Mouse (Mus musculus) C2C12 (cell line): ENCODE results near the gene Ubl7. TPM values are rescaled to one million over a fixed set of nuclear protein-coding genes. Genes with fewer than 3 reads are reported as not detected.

Experiments
- H3K27me3 ChIP-seq: one replicate; pipeline ENCODE4 v1.6.1; 2011; ENCODE audit not compliant: control insufficient read depth, insufficient read depth, insufficient read length
- H3K36me3 ChIP-seq: one replicate; pipeline ENCODE4 v1.6.1; 2011; ENCODE audit not compliant: control insufficient read depth, insufficient read depth
- H3K4me3 ChIP-seq: one replicate; pipeline ENCODE4 v1.5.1; 2011; ENCODE audit warnings: mild to moderate bottlenecking, control low read depth; ENCODE audit not compliant: poor library complexity, insufficient read depth, severe bottlenecking
- H3K79me2 ChIP-seq: one replicate; pipeline ENCODE4 v1.6.1; 2011; ENCODE audit not compliant: control insufficient read depth, insufficient read depth
- H3K79me3 ChIP-seq: one replicate; pipeline ENCODE4 v1.6.1; 2011; ENCODE audit warnings: low read depth, control low read depth
- H3ac ChIP-seq: one replicate; pipeline ENCODE3; 2011; ENCODE audit warnings: low read depth; ENCODE audit not compliant: control insufficient read depth, insufficient read length
- CEBPB ChIP-seq: IDR thresholded peaks from one replicate; pipeline ENCODE4 v1.6.1; 2011; ENCODE audit warnings: low read depth, mild to moderate bottlenecking, control low read depth, moderate library complexity
- CTCF ChIP-seq: IDR thresholded peaks from one replicate; pipeline ENCODE4 v1.5.1; 2011; ENCODE audit not compliant: control insufficient read depth, insufficient read depth, insufficient read length
- FOSL1 ChIP-seq: IDR thresholded peaks from one replicate; pipeline ENCODE4 v1.8.0; 2011; ENCODE audit warnings: mild to moderate bottlenecking, low read length; ENCODE audit not compliant: poor library complexity, insufficient read depth, severe bottlenecking
- MAX ChIP-seq: IDR thresholded peaks from one replicate; pipeline ENCODE4 v1.6.1; 2011; ENCODE audit warnings: mild to moderate bottlenecking, control low read depth
- MYOD1 ChIP-seq: IDR thresholded peaks from one replicate; pipeline ENCODE4 v1.6.1; 2011; ENCODE audit warnings: low read depth; ENCODE audit not compliant: control insufficient read depth, insufficient read length
- MYOG ChIP-seq: IDR thresholded peaks from one replicate; pipeline ENCODE4 v1.6.1; 2011; ENCODE audit not compliant: control insufficient read depth, insufficient read length; ENCODE audit errors: extremely low read depth
- USF1 ChIP-seq: IDR thresholded peaks from one replicate; pipeline ENCODE4 v1.6.1; 2011; ENCODE audit warnings: low read depth, mild to moderate bottlenecking, control low read depth, moderate library complexity
- polyA plus RNA-seq: library from polyadenylated mRNA; unstranded; fragments of >200 nt; fragmentation: generic; extraction: Trizol; gene quantifications from one replicate; pipeline ENCODE4 v1.2.1, GENCODE M21; 2012; ENCODE audit warnings: missing spikeins

The Ubl7 gene
- polyA plus RNA-seq, 1 experiment: 59.0 TPM

DNA sequence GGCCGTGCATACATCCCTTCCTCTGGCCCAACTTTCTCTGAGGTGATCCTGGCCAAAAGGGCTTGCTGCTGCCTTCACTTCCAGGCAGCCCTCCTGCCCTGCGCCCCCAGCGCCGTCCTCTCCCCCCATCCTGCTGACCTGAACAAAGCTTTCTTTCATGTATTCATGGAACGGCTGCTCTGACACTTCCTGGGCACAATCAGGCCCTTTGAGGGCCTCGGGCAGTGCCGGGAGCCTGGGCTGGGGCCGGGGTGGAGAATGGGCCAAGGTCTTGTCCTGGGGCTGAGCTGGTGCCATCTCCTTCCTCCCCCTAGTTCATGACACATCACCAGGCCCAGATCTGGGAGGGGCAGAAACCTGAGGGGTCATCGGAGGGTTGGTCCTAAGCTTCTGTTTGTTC lies 39.7 kb downstream of the Ubl7 start:
- TF ChIP-seq FOSL1 (no peak), USF1 (no peak), MAX (no peak), MYOG (no peak), CEBPB (no peak), MYOD1 (no peak), CTCF (no peak)
- Histone ChIP-seq H3K79me2 (peaks cover 99% of the 10 kb centered on the region), H3ac (no peak overlapping the region), H3K79me3 (peaks cover 83% of the 10 kb centered on the region), H3K36me3 (peaks cover 7% of the 10 kb centered on the region), H3K4me3 (no peak overlapping the region), H3K27me3 (no peaks in the 10 kb centered on the region)

DNA sequence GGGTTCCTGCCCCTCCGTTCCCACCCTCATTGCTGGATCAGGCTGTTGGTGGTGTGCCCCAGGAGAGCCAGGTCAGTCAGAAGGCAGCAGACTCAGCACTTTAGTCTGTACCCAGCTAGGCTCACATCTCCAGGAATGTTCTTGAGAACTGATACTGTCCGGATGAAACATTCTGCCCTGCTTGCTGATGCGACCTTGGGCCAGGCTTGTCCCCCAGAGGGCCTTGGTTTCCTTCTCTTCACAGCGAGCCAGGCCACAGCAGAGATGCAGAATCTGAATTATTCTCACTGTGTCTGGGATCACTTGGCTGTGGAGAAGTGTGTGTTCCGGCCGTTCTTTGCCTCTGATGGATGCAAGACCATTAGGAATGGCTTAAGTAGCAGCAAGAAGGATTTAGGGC lies 41.2 kb downstream of the Ubl7 start:
- H3K79me3 ChIP-seq: peaks cover 78% of the 10 kb centered on the region
- H3K27me3 ChIP-seq: no peaks in the 10 kb centered on the region
- H3K36me3 ChIP-seq: peaks cover 21% of the 10 kb centered on the region
- TF ChIP-seq MYOD1 (no peak), FOSL1 (no peak), MAX (no peak), USF1 (no peak), CTCF (no peak), CEBPB (no peak), MYOG (no peak)
- no peak overlapping the region for H3K4me3 ChIP-seq
- peaks cover 99% of the 10 kb centered on the region for H3K79me2 ChIP-seq
- peak overlapping the region; percentile 19 for H3ac ChIP-seq

DNA sequence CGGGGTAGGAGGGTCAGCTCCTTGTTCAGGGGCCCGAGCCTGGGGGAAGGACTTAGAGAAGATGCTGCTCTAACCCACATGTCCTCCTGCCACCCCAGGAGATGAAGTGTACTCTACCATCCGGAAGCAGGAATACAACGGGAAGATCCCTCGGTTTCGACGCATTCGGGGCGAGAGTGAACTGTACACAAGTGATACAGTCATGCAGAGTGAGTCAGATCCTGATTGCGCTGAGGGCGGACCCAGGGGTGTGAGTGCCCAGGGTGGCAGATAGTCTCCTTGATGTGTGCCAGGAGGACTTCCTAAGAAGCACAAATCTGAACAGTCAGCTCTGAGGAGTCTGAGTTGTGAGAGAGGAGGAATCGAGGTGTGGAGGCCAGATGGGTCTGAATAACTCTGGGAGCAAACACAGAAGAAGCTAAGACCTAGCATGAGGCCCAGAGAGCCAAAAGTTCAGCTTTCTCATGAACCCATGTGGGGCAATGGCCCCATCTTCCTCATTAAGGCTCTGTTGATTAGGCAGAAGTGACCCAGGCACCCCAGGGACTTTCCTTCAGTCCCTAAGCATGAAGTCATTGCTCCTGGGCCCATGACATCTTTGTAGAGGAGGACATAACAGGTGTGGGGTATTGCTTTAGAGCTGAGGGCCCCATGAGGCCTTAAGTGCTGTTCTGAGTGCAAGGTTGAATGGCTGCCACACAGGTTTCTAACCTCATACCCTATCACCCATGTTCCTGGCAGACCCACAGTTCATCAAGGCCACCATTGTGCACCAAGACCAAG lies 44.4 kb downstream of the Ubl7 start:
- peaks cover 62% of the 10 kb centered on the region for H3K79me3 ChIP-seq
- H3K36me3 ChIP-seq: peaks cover 53% of the 10 kb centered on the region

DNA sequence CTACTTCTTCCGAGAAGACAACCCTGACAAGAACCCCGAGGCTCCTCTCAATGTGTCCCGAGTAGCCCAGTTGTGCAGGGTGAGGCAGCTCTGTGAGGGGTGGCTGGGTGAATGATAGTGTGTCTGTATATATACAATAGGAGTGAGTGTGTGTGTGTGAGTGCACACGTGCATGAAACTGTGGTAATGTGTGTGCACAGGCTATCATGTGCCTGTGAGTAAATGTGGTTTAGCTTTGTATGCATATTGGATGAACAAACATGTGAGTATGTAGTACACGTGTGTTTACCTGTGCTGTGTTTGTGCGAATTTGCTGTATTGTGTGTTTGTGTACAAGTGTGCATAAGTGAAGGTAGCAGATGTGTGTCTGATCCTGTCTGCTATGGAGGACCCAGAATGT lies 45.0 kb downstream of the Ubl7 start:
- TF ChIP-seq CEBPB (no peak), USF1 (no peak), FOSL1 (no peak), MAX (no peak), MYOG (no peak), MYOD1 (no peak), CTCF (no peak)
- Histone ChIP-seq H3ac (no peak overlapping the region), H3K27me3 (no peaks in the 10 kb centered on the region), H3K36me3 (peaks cover 59% of the 10 kb centered on the region), H3K79me2 (peaks cover 79% of the 10 kb centered on the region), H3K79me3 (peaks cover 56% of the 10 kb centered on the region), H3K4me3 (no peak overlapping the region)

More for the DNA sequence above, 44.4 kb downstream of the Ubl7 start:
- H3K4me3 ChIP-seq: no peak overlapping the region
- H3ac ChIP-seq: peak overlapping the region; percentile 2
- H3K27me3 ChIP-seq: no peaks in the 10 kb centered on the region
- TF ChIP-seq FOSL1 (no peak), MYOG (no peak), MYOD1 (peak; percentile 17), MAX (peak; percentile 38)
- H3K79me2 ChIP-seq: peaks cover 85% of the 10 kb centered on the region

DNA sequence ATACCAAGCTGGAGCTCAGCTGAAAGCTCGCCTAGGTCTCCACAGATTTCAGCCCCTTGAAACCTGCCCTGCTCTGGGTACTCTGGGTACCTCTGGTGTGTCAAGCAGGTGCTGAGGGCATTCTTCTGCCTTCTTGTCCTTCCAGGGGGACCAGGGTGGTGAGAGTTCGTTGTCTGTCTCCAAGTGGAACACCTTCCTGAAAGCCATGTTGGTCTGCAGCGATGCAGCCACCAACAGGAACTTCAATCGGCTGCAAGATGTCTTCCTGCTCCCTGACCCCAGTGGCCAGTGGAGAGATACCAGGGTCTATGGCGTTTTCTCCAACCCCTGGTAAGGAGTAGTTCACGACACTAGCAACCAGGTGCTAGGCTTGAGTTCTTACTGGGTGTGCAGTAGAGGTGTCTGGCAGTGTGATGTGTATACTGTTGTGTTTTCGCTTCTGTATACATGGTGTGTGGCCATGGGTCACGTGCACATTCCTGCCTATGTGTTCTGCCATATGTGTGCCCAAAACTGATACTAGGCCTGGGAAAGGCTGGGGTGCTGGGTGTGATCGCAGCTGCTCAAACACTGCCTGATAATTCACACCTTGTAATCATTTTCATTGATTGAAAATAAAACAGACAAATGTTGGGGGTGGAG lies 45.5 kb downstream of the Ubl7 start:
- H3K4me3 ChIP-seq: no peak overlapping the region
- peaks cover 50% of the 10 kb centered on the region for H3K79me3 ChIP-seq
- no peaks in the 10 kb centered on the region for H3K27me3 ChIP-seq
- H3K36me3 ChIP-seq: peaks cover 64% of the 10 kb centered on the region
- H3K79me2 ChIP-seq: peaks cover 74% of the 10 kb centered on the region
- no peak for TF ChIP-seq MYOG
- no peak overlapping the region for H3ac ChIP-seq

DNA sequence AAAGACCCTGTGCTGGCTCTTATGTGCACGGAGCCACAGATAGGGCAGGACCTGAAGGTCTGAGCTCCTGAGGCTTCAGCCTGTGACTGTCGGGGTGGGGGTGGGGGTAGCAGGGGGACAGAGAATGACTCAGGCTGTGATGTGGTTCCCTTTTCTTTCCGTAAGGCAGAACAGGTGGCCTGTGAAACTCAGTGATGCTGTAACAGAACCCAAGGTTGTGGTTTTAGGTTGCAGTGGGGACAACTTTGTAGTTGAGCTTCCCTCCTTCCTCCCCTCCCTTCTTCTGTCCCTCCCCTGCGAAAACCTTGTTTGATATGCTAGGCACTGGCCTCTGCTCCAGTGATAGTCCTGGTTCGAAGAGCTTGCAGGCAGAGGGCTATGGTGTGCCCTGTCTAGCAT lies 46.1 kb downstream of the Ubl7 start:
- Histone ChIP-seq H3K36me3 (peaks cover 67% of the 10 kb centered on the region), H3ac (no peak overlapping the region), H3K79me3 (peaks cover 45% of the 10 kb centered on the region), H3K27me3 (no peaks in the 10 kb centered on the region), H3K4me3 (no peak overlapping the region), H3K79me2 (peaks cover 69% of the 10 kb centered on the region)
- TF ChIP-seq CTCF (no peak), MYOD1 (peak; percentile 74)
